Mouse (Mus musculus): Measurements from ENCODE around the gene Gfer. TPM values are rescaled to one million over a fixed set of nuclear protein-coding genes. Genes with fewer than 3 reads are reported as not detected.
"Not testable (repeated sequence)": the region's sequence is repeated elsewhere in the genome, so short reads cannot be mapped to it uniquely, and the experiment has no call there.

The Gfer gene
- polyA plus RNA-seq, 1 experiment = 29.2 TPM

DNA sequence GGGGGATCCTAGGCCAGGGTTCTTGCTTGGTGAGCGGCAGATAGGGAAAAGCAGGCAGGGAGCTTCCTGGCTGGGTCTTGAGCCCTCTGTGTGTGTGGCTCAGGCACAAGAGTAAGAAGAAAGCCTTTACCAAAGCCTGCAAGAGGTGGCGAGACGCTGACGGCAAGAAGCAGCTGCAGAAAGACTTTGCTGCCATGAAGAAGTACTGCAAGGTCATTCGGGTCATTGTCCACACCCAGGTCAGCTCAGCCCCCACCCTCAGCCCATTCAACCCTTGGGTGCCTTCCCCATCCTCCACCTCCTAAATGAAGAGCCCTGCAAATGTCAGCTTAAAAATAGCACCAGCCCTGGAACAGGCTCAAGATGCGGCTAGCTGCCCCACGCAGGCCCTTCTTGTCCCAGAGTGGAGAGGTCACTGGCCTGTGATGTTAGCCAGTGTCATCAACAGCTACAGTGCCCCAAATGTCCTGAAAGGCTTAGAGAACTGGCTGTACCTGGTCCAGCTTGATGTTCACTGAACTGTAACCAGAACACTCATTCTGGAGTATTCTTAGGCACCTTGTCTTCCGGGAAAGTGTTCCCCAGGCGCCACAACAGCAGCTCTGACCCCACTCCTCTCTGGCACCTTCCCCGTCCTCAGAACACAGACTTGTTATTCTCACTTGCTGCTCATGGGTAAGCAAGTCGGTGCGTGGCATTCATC is 36.4 kb upstream of the Gfer start:
- no peak for DNase-seq (ENCODE audit: low read depth)
- TF ChIP-seq CTCF (IDR thresholded peaks at IDR 0.05; ENCODE audit: borderline replicate concordance, extremely low read depth, insufficient read depth, insufficient read length) (no peak), POLR2A (IDR thresholded peaks at IDR 0.05; ENCODE audit: borderline replicate concordance, extremely low read depth, insufficient read depth, insufficient read length, poor library complexity, severe bottlenecking) (no peak)

DNA sequence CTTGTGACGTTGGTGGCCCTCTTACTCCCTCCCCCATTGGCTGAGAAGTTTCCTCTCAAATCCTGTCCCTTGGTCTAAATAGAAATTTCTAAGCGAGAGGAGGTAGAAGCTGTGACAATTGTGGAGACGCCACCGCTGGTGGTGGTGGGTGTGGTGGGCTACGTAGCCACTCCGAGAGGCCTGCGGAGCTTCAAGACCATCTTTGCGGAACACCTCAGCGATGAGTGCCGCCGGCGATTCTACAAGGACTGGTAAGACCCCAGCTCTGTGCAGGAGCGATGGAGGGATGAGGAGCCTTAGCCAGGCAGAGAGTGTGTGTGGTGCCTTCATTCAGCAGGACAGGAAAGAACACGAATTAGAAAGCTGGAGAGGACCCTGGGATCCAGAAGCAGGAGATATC is 34.8 kb upstream of the Gfer start:
- DNase-seq (ENCODE audit: low read depth) = no peak
- TF ChIP-seq POLR2A (IDR thresholded peaks at IDR 0.05; ENCODE audit: borderline replicate concordance, extremely low read depth, insufficient read depth, insufficient read length, poor library complexity, severe bottlenecking) = no peak
- no peak for TF ChIP-seq CTCF (IDR thresholded peaks at IDR 0.05; ENCODE audit: borderline replicate concordance, extremely low read depth, insufficient read depth, insufficient read length)

DNA sequence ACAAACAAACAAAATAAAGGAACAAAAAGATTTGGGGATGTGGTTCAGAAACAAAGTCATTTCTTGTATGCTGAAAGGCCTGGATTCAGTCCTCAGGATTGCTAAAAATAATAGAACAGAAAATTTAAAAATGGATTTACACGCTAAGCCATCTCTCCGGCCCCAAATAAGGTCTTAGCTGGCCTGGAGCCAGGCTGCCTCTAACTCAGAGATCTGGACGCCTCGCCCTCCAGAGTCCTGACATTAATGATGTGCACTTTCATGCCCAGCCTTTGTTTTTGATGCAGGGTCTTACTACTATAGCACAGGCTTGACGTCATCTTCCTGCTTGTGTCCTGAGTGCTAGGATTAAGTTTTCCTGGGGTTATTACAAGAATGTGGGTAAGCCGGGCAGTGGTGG is 33.1 kb upstream of the Gfer start:
- DNase-seq (ENCODE audit: low read depth) = no peak
- TF ChIP-seq POLR2A (IDR thresholded peaks at IDR 0.05; ENCODE audit: borderline replicate concordance, extremely low read depth, insufficient read depth, insufficient read length, poor library complexity, severe bottlenecking) (no peak), CTCF (IDR thresholded peaks at IDR 0.05; ENCODE audit: borderline replicate concordance, extremely low read depth, insufficient read depth, insufficient read length) (no peak)

DNA sequence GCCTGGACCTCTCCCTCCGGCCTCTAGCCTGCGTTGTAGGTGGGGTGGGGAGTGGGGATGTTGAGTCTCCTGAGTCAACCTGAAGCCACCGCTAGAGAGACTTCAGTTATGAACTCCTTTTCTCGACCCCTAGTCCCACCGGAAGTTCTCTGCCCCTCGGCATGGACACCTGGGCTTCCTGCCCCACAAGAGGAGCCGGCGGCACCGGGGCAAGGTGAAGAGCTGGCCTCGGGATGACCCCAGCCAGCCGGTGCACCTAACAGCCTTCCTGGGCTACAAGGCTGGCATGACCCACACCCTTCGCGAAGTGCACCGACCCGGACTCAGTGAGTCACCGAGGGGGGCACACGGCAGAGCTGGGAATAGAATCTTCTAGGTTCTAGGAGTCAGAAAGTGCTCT is 32.2 kb upstream of the Gfer start:
- no peak for DNase-seq (ENCODE audit: low read depth)
- TF ChIP-seq CTCF (IDR thresholded peaks at IDR 0.05; ENCODE audit: borderline replicate concordance, extremely low read depth, insufficient read depth, insufficient read length) = no peak
- no peak for TF ChIP-seq POLR2A (IDR thresholded peaks at IDR 0.05; ENCODE audit: borderline replicate concordance, extremely low read depth, insufficient read depth, insufficient read length, poor library complexity, severe bottlenecking)

DNA sequence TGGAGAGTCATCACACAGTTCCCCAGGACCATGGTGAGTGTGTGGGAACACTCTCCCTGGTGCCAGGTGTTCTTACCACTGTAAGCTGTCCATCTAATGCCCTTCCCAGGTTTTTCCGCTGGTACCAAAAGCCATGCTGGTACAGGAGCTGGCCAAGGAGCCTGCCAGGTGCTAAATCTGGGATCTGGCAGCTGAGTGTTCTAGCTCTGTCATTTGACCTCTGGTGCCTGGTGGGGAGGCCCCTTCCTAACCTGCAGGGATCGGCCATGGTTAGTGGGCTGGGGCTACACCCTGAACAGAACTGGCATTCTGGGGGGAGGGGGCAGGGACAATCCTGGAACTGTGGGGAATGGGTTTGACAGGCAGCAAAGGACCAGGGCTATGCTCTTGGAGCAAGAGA is 31.7 kb upstream of the Gfer start, which contains the start of gene Rpl3l:
Rpl3l (plus strand) TSS at position 203 of the 400 bp plus-strand sequence.
- DNase-seq (ENCODE audit: low read depth) = no peak
- no peak for TF ChIP-seq CTCF (IDR thresholded peaks at IDR 0.05; ENCODE audit: borderline replicate concordance, extremely low read depth, insufficient read depth, insufficient read length)
- no peak for TF ChIP-seq POLR2A (IDR thresholded peaks at IDR 0.05; ENCODE audit: borderline replicate concordance, extremely low read depth, insufficient read depth, insufficient read length, poor library complexity, severe bottlenecking)

DNA sequence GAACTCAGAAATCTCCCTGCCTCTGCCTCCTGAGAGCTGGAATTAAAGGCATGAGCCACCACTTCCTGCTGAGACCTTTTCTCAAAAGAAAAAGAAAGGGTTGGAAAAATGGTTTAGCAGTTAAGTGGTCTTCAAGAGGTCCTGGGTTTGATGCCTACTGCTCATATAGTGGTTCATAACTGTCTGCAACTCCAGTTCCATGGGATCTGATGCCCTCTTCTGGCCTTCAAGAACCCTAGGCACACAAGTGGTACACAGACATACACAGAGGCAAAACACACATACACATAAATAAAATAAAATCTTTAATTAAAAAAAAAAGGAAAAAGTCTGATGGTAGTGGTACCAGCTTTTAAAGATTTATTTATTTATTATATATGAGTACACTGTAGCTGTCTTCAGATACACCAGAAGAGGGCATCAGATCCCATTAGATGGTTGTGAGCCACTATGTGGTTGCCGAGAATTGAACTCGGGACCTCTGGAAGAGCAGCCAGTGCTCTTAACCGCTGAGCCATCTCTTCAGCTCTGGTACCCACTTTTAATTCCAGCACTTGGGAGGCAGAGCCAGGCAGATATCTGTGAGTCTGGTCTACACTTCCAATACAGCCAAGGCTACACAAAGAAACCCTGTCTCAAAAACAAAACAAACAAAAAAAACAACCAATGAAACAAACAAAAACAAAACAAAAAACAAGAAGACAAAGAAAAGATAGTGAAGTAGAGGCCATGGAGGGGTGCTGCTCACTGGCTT is 29.9 kb upstream of the Gfer start:
- no peak for DNase-seq (ENCODE audit: low read depth)
- TF ChIP-seq CTCF (IDR thresholded peaks at IDR 0.05; ENCODE audit: borderline replicate concordance, extremely low read depth, insufficient read depth, insufficient read length) = no peak
- no peak for TF ChIP-seq POLR2A (IDR thresholded peaks at IDR 0.05; ENCODE audit: borderline replicate concordance, extremely low read depth, insufficient read depth, insufficient read length, poor library complexity, severe bottlenecking)

DNA sequence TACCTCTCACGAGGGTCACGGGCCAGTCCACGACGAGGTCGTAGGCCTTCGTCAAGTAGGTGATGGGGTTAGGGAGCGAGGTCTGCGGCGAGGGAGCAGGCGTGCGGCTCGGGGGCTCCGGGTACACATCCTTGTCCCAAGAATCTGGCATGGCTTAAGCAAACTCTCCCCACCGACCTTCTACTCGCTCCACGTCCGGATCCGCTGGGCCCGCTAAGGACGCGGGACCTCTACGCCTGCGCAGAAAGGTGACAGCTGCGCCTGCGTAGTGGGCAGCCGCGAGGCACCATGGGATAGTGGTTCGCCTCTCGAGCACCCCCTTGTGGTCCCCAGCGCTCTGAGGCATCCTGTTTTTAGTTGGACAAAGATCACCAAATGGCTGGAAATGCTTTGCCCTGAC is 28.2 kb upstream of the Gfer start, which contains the start of gene Ndufb10:
Ndufb10 (minus strand) TSS at position 295 of the 400 bp plus-strand sequence.
- TF ChIP-seq CTCF (IDR thresholded peaks at IDR 0.05; ENCODE audit: borderline replicate concordance, extremely low read depth, insufficient read depth, insufficient read length) (peak; percentile 98), POLR2A (IDR thresholded peaks at IDR 0.05; ENCODE audit: borderline replicate concordance, extremely low read depth, insufficient read depth, insufficient read length, poor library complexity, severe bottlenecking) (peak; percentile 57; the same call in 1 of the 2 replicates)
- peak; percentile 97 for DNase-seq (ENCODE audit: low read depth)

DNA sequence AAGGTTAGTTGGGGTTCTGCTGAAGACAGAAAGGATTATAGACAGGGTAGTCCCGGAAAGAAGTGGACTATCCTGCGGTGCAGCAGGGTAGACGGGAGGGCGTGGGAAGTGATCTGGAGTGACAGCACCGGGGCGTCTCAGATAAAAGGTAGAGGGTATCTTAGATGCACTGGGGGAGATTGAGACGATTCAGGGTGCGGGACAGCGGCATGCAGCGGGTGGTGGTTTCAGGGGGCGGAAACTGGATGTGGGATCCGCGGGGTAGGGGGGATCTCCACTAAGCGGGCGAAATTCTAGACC is 27.9 kb upstream of the Gfer start:
- TF ChIP-seq POLR2A (IDR thresholded peaks at IDR 0.05; ENCODE audit: borderline replicate concordance, extremely low read depth, insufficient read depth, insufficient read length, poor library complexity, severe bottlenecking) (no peak), CTCF (IDR thresholded peaks at IDR 0.05; ENCODE audit: borderline replicate concordance, extremely low read depth, insufficient read depth, insufficient read length) (no peak)
- no peak for DNase-seq (ENCODE audit: low read depth)

DNA sequence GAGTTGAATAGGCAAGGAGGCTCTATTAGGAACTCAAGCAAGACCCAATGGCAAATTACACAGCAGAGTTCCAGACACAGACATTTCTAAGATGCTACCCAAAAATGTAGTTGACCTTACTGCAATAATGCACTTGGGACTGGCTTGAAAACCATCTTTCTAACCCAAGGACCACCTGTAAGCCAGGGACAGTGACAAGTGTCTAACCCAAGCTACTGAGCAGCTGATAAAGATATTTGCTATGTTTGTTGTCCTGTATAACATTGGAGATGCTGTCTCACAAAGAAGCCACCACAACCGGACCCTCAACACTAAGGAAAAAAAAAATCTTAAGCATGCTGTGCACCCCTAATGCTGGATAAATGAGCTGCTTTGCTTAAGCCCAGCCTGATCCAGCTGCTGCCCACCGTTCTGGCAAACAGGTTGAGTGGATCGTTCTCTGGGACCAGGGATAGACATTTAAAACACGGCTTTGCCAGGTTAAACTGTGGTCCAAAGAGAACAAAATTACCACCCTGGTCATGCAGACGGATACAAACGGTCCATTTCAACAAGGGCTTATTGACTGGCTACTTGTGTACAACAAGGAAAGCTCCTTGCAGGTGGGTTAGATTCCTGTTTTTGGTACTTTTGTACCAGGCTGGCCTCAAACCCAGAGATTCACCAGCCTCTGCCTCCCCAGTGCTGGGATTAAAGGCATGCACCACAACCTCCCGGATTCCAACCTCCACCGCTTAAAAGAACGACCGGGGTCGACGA is 27.3 kb upstream of the Gfer start:
- TF ChIP-seq POLR2A (IDR thresholded peaks at IDR 0.05; ENCODE audit: borderline replicate concordance, extremely low read depth, insufficient read depth, insufficient read length, poor library complexity, severe bottlenecking) (no peak), CTCF (IDR thresholded peaks at IDR 0.05; ENCODE audit: borderline replicate concordance, extremely low read depth, insufficient read depth, insufficient read length) (no peak)
- no peak for DNase-seq (ENCODE audit: low read depth)

DNA sequence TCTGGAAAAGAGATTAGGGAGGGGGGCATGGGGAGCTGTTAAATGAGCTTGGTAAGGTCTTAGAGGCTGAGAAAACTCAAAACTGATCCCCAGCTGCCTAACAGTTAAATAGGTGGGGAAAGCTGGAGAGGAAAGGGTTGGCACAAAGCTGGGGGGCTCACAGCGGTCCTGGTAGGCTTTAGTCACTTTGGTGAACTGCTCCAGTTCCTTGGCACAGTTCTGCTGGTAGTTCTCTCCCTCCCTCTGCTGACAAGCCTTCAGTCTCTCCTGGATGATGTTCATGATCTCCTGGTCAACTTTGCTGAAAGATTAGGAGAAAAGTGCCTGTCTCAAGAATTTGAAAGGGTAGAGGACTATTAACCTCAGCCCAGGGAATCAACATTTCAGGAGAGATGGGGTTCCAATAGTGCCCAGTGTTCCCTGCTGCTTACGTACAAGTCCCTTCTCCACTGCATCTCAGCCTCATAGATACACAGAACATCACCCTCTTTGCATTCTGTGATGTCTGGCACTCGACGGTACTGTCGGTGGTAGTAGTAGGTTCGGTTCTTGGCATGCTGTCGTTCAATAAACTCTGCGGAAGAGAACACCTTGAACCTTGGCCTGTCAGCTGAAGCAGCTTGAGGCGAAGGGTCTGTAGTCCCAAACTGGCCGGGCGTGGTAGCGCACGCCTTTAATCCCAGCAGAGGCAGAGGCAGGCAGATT is 26.4 kb upstream of the Gfer start:
- no peak for DNase-seq (ENCODE audit: low read depth)
- no peak for TF ChIP-seq POLR2A (IDR thresholded peaks at IDR 0.05; ENCODE audit: borderline replicate concordance, extremely low read depth, insufficient read depth, insufficient read length, poor library complexity, severe bottlenecking)
- no peak for TF ChIP-seq CTCF (IDR thresholded peaks at IDR 0.05; ENCODE audit: borderline replicate concordance, extremely low read depth, insufficient read depth, insufficient read length)

DNA sequence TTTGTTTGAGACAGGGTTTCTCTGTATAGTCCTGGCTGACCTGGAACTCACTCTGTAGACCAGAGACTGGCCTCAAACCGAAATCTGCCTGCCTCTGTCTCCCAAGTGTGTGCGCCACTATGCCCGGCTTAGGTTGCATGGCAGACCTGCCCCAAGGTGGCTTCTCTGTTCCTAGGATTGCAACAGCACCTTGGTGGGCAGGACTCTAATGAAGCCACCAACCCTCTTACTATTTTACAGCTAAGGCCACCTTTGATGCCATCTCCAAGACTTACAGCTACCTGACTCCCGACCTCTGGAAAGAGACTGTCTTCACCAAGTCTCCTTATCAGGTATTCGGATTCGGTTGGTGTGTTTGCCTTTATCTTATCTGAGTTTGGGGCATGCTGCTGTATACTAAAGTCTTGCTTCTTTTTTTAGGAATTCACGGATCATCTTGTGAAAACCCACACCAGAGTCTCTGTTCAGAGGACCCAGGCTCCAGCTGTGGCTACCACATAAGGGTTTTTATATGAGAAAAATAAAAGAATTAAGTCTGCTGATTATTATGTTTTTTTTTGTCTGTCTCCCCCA is 25.5 kb upstream of the Gfer start:
- DNase-seq (ENCODE audit: low read depth) = not testable (repeated sequence)

DNA sequence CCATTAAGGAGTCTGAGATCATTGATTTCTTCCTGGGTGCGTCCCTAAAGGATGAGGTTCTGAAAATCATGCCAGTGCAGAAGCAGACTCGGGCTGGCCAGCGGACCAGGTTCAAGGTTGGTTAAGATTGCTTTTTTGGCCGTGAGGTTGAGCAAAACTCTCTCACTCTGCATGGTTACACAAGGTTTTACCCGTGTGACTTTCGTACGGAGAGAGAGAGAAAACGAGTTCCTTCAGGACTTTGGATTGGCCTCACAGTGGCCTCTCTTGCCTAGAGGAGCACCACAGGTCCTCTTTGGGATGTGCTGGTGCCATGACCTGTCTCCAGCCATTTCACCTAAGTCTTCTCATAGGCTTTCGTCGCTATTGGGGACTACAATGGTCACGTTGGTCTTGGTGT is 24.7 kb upstream of the Gfer start:
- not testable (repeated sequence) for DNase-seq (ENCODE audit: low read depth)
